Mouse (Mus musculus): ENCODE measurements at regions not wholly inside any gene's neighbourhood (a gene's known extent, or its start where the extent isn't known, plus 50 kb on each side); places are given as distances from the start of the nearest gene placed in this dataset.

GRCm38 (mm10) chr15:50005142-50005541, 3879.6 kb upstream of the Gm7489 start:
- Histone ChIP-seq H3K4me1 (ENCODE audit: insufficient read depth, low read length) (no peaks in the 10 kb centered on the region), H3K36me3 (ENCODE audit: insufficient read depth, low read length) (no peaks in the 10 kb centered on the region), H3K27ac (no peak overlapping the region), H3K9ac (replicated peaks; ENCODE audit: low read length) (no peak overlapping the region), H3K9me3 (ENCODE audit: low read length) (no peaks in the 10 kb centered on the region), H3K4me2 (ENCODE audit: low read depth, low read length) (no peak overlapping the region), H3K4me3 (ENCODE audit: low read length) (no peak overlapping the region), H3K27me3 (ENCODE audit: insufficient read depth, low read length) (no peaks in the 10 kb centered on the region)
- ATAC-seq (no peak), DNase-seq (ENCODE audit: low spot score) (no peak)
- TF ChIP-seq CTCF (IDR thresholded peaks at IDR 0.05; ENCODE audit: low read depth) = no peak
- 89% methylated on average over 1 of the region's 1 CpGs for WGBS

GRCm38 (mm10) chr15:50046653-50047052, 3838.1 kb upstream of the Gm7489 start:
- DNase-seq (ENCODE audit: low spot score) = peak; percentile 19
- no peak overlapping the region for H3K9ac ChIP-seq (replicated peaks; ENCODE audit: low read length)
- no peaks in the 10 kb centered on the region for H3K4me1 ChIP-seq (ENCODE audit: insufficient read depth, low read length)
- no peak overlapping the region for H3K4me3 ChIP-seq (ENCODE audit: low read length)
- TF ChIP-seq CTCF (IDR thresholded peaks at IDR 0.05; ENCODE audit: low read depth) = peak; percentile 16; the same call in 1 of the 2 replicates
- no peak overlapping the region for H3K27ac ChIP-seq
- H3K27me3 ChIP-seq (ENCODE audit: insufficient read depth, low read length) = no peaks in the 10 kb centered on the region
- ATAC-seq = no peak
- H3K4me2 ChIP-seq (ENCODE audit: low read depth, low read length) = no peak overlapping the region
- no peaks in the 10 kb centered on the region for H3K36me3 ChIP-seq (ENCODE audit: insufficient read depth, low read length)
- no peaks in the 10 kb centered on the region for H3K9me3 ChIP-seq (ENCODE audit: low read length)

- no peak for ATAC-seq
- DNase-seq (ENCODE audit: low spot score) = no peak
Observed at GRCm38 (mm10) chr15:50053468-50053867, 3831.2 kb upstream of the Gm7489 start.

GRCm38 (mm10) chr15:50053892-50054291, 3830.8 kb upstream of the Gm7489 start:
- H3K4me2 ChIP-seq (ENCODE audit: low read depth, low read length) = no peak overlapping the region
- H3K4me3 ChIP-seq (ENCODE audit: low read length) = no peak overlapping the region
- DNase-seq (ENCODE audit: low spot score) (no peak), ATAC-seq (no peak)
- H3K9ac ChIP-seq (replicated peaks; ENCODE audit: low read length) = no peak overlapping the region
- H3K27ac ChIP-seq = no peak overlapping the region
- H3K9me3 ChIP-seq (ENCODE audit: low read length) = no peaks in the 10 kb centered on the region
- no peaks in the 10 kb centered on the region for H3K36me3 ChIP-seq (ENCODE audit: insufficient read depth, low read length)
- H3K27me3 ChIP-seq (ENCODE audit: insufficient read depth, low read length) = no peaks in the 10 kb centered on the region
- H3K4me1 ChIP-seq (ENCODE audit: insufficient read depth, low read length) = no peaks in the 10 kb centered on the region
- no peak for TF ChIP-seq CTCF (IDR thresholded peaks at IDR 0.05; ENCODE audit: low read depth)
- 67% methylated on average over 6 of the region's 6 CpGs for WGBS

More at GRCm38 (mm10) chr15:50053468-50053867, 3831.2 kb upstream of the Gm7489 start:
- Histone ChIP-seq H3K36me3 (ENCODE audit: insufficient read depth, low read length) (no peaks in the 10 kb centered on the region), H3K4me1 (ENCODE audit: insufficient read depth, low read length) (no peaks in the 10 kb centered on the region), H3K4me2 (ENCODE audit: low read depth, low read length) (no peak overlapping the region), H3K4me3 (ENCODE audit: low read length) (no peak overlapping the region), H3K27ac (no peak overlapping the region), H3K9me3 (ENCODE audit: low read length) (no peaks in the 10 kb centered on the region), H3K27me3 (ENCODE audit: insufficient read depth, low read length) (no peaks in the 10 kb centered on the region), H3K9ac (replicated peaks; ENCODE audit: low read length) (no peak overlapping the region)
- WGBS = 74% methylated on average over 2 of the region's 2 CpGs
- no peak for TF ChIP-seq CTCF (IDR thresholded peaks at IDR 0.05; ENCODE audit: low read depth)

GRCm38 (mm10) chr15:50078246-50078645, 3806.5 kb upstream of the Gm7489 start:
- Histone ChIP-seq H3K4me3 (ENCODE audit: low read length) (no peak overlapping the region), H3K36me3 (ENCODE audit: insufficient read depth, low read length) (no peaks in the 10 kb centered on the region), H3K27me3 (ENCODE audit: insufficient read depth, low read length) (no peaks in the 10 kb centered on the region), H3K27ac (no peak overlapping the region), H3K4me1 (ENCODE audit: insufficient read depth, low read length) (no peaks in the 10 kb centered on the region), H3K9me3 (ENCODE audit: low read length) (no peaks in the 10 kb centered on the region), H3K4me2 (ENCODE audit: low read depth, low read length) (no peak overlapping the region), H3K9ac (replicated peaks; ENCODE audit: low read length) (no peak overlapping the region)
- ATAC-seq (no peak), DNase-seq (ENCODE audit: low spot score) (no peak)
- TF ChIP-seq CTCF (IDR thresholded peaks at IDR 0.05; ENCODE audit: low read depth) = no peak
- WGBS = 64% methylated on average over 1 of the region's 1 CpGs

GRCm38 (mm10) chr15:50082428-50082827, 3802.3 kb upstream of the Gm7489 start:
- WGBS = 73% methylated on average over 2 of the region's 2 CpGs
- no peak for TF ChIP-seq CTCF (IDR thresholded peaks at IDR 0.05; ENCODE audit: low read depth)
- H3K36me3 ChIP-seq (ENCODE audit: insufficient read depth, low read length) = no peaks in the 10 kb centered on the region
- DNase-seq (ENCODE audit: low spot score) = no peak
- no peak overlapping the region for H3K9ac ChIP-seq (replicated peaks; ENCODE audit: low read length)
- no peak for ATAC-seq
- H3K4me1 ChIP-seq (ENCODE audit: insufficient read depth, low read length) = no peaks in the 10 kb centered on the region
- no peaks in the 10 kb centered on the region for H3K9me3 ChIP-seq (ENCODE audit: low read length)
- no peak overlapping the region for H3K4me3 ChIP-seq (ENCODE audit: low read length)
- H3K4me2 ChIP-seq (ENCODE audit: low read depth, low read length) = no peak overlapping the region
- no peak overlapping the region for H3K27ac ChIP-seq
- H3K27me3 ChIP-seq (ENCODE audit: insufficient read depth, low read length) = no peaks in the 10 kb centered on the region

GRCm38 (mm10) chr15:50102596-50103277, 3782.0 kb upstream of the Gm7489 start:
- no peaks in the 10 kb centered on the region for H3K27me3 ChIP-seq (ENCODE audit: insufficient read depth, low read length)
- TF ChIP-seq CTCF (IDR thresholded peaks at IDR 0.05; ENCODE audit: low read depth) = no peak
- no peaks in the 10 kb centered on the region for H3K4me1 ChIP-seq (ENCODE audit: insufficient read depth, low read length)
- ATAC-seq (0 out of 2 replicates have a peak, but pooled peaks have one; percentile 35), DNase-seq (ENCODE audit: low spot score) (peak; percentile 71)
- no peak overlapping the region for H3K9ac ChIP-seq (replicated peaks; ENCODE audit: low read length)
- 58% methylated on average over 5 of the region's 5 CpGs for WGBS
- H3K36me3 ChIP-seq (ENCODE audit: insufficient read depth, low read length) = no peaks in the 10 kb centered on the region
- H3K4me2 ChIP-seq (ENCODE audit: low read depth, low read length) = no peak overlapping the region
- H3K9me3 ChIP-seq (ENCODE audit: low read length) = no peaks in the 10 kb centered on the region
- no peak overlapping the region for H3K4me3 ChIP-seq (ENCODE audit: low read length)
- H3K27ac ChIP-seq = no peak overlapping the region

All from hindbrain, postnatal 0 days (tissue).